Mouse (Mus musculus) megakaryocyte, embryonic 14.5 days (primary cell): ENCODE results near the gene Adi1.

ENCODE experiments used
- FLI1 ChIP-seq: IDR thresholded peaks from 2 replicates; pipeline ENCODE4 v1.6.1; 2012; ENCODE audit warnings: low read length, inconsistent platforms, mixed read lengths
- GATA1 ChIP-seq: IDR thresholded peaks from 3 replicates; pipeline ENCODE4 v1.6.1; 2012; ENCODE audit warnings: mixed read lengths, low read length, inconsistent platforms, borderline replicate concordance

GRCm38 (mm10) chr12:28638778-28639177 is 36.3 kb upstream of the Adi1 start:
- TF ChIP-seq GATA1 (no peak), FLI1 (no peak)
